Comparison of ENCODE assay signal across 26 mouse cellular contexts in the genomic region with DNA sequence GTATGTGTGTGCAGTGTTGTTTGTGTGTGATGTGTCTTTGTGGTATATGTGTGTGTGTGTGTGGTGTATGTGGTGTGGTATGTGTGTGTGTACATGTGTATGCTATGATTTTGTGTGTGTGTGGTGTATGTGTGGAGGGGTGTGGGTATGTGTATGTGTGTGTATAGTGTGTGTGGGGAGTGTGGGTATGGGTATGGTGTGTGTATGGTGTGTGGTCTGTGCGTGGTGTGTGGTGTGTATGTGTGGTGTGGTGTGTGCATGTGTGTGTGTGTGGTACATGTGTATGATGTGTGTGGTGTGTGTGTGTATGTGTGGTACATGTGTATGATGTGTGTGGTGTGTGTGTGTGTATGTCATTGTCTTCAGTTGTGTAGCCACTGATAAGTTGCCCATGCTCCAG.
DNase-seq lines count a peak whose midpoint lies in the region; ATAC-seq lines count a peak whose summit lies in the region.
"Had no signal": no experiment of that assay in that cellular context is flagged by ENCODE, and none has a peak within 500 bp of the region (broad histone marks: within the 10 kb centered on the region; RNA-seq: fewer than 3 reads in every experiment).

No protein-coding gene starts in this region.

- WGBS in forebrain, embryonic 12.5 days = 100% methylated on average over 1 of the region's 1 CpGs
- 80% methylated on average over 1 of the region's 1 CpGs for WGBS in forebrain, embryonic 15.5 days
- WGBS in lung, embryonic 15.5 days = 90% methylated on average over 1 of the region's 1 CpGs
- 94% methylated on average over 1 of the region's 1 CpGs for WGBS in embryonic facial prominence, embryonic 12.5 days
- WGBS in midbrain, embryonic 15.5 days = 95% methylated on average over 1 of the region's 1 CpGs

- no peak for DNase-seq in lung, postnatal 10 days
- no peak for DNase-seq in layer of hippocampus, postnatal 14 days (ENCODE audit: low spot score in 2 of 2)
- DNase-seq: adrenal gland, postnatal 36 days; cerebellum, adult 11 months; cerebellum, postnatal 14 days; forebrain, postnatal 0 days; gastrocnemius, postnatal 25 days; heart, adult 2 months; heart, postnatal 36 days; kidney, adult 11 months; kidney, postnatal 10 days; layer of hippocampus, postnatal 36 days; retina, postnatal 1 day; right cerebral cortex, postnatal 25 days; spleen, adult 18-20 months; thymus, postnatal 14 days had no signal

- H3K9ac ChIP-seq in forebrain, embryonic 12.5 days = no peak overlapping the region
- H3K9ac ChIP-seq in forebrain, embryonic 15.5 days (replicated peaks) = no peak overlapping the region
- H3K9ac ChIP-seq in lung, embryonic 15.5 days = no peak overlapping the region
- no peak overlapping the region for H3K9ac ChIP-seq in embryonic facial prominence, embryonic 12.5 days
- no peak overlapping the region for H3K9ac ChIP-seq in midbrain, embryonic 15.5 days
- H3K9ac ChIP-seq: embryonic facial prominence, embryonic 15.5 days; forebrain, postnatal 0 days; heart, embryonic 13.5 days; hindbrain, embryonic 13.5 days had no signal

- H3K36me3 ChIP-seq in forebrain, embryonic 12.5 days (replicated peaks) = no peaks in the 10 kb centered on the region
- H3K36me3 ChIP-seq in forebrain, embryonic 15.5 days = no peaks in the 10 kb centered on the region
- H3K36me3 ChIP-seq in lung, embryonic 15.5 days = no peaks in the 10 kb centered on the region
- H3K36me3 ChIP-seq in embryonic facial prominence, embryonic 12.5 days = no peaks in the 10 kb centered on the region
- no peaks in the 10 kb centered on the region for H3K36me3 ChIP-seq in midbrain, embryonic 15.5 days (replicated peaks)
- H3K36me3 ChIP-seq: embryonic facial prominence, embryonic 15.5 days; heart, embryonic 13.5 days; hindbrain, embryonic 13.5 days had no signal

- H3K4me2 ChIP-seq in forebrain, embryonic 12.5 days = no peak overlapping the region
- H3K4me2 ChIP-seq in forebrain, embryonic 15.5 days (replicated peaks) = no peak overlapping the region
- no peak overlapping the region for H3K4me2 ChIP-seq in lung, embryonic 15.5 days
- no peak overlapping the region for H3K4me2 ChIP-seq in embryonic facial prominence, embryonic 12.5 days (replicated peaks)
- no peak overlapping the region for H3K4me2 ChIP-seq in midbrain, embryonic 15.5 days
- H3K4me2 ChIP-seq: embryonic facial prominence, embryonic 15.5 days; heart, embryonic 13.5 days; hindbrain, embryonic 13.5 days had no signal

- no peak overlapping the region for H3K27ac ChIP-seq in forebrain, embryonic 12.5 days
- H3K27ac ChIP-seq in forebrain, embryonic 15.5 days (replicated peaks) = no peak overlapping the region
- no peak overlapping the region for H3K27ac ChIP-seq in lung, embryonic 15.5 days
- no peak overlapping the region for H3K27ac ChIP-seq in embryonic facial prominence, embryonic 12.5 days
- no peak overlapping the region for H3K27ac ChIP-seq in midbrain, embryonic 15.5 days
- H3K27ac ChIP-seq: embryonic facial prominence, embryonic 15.5 days; heart, adult 2 months; heart, embryonic 13.5 days; hindbrain, embryonic 13.5 days had no signal

- no peaks in the 10 kb centered on the region for H3K27me3 ChIP-seq in forebrain, embryonic 12.5 days
- no peaks in the 10 kb centered on the region for H3K27me3 ChIP-seq in forebrain, embryonic 15.5 days
- no peaks in the 10 kb centered on the region for H3K27me3 ChIP-seq in lung, embryonic 15.5 days
- peaks cover 4% of the 10 kb centered on the region; the same call in 1 of the 2 replicates for H3K27me3 ChIP-seq in embryonic facial prominence, embryonic 12.5 days
- no peaks in the 10 kb centered on the region for H3K27me3 ChIP-seq in midbrain, embryonic 15.5 days (replicated peaks)
- H3K27me3 ChIP-seq: embryonic facial prominence, embryonic 15.5 days; heart, embryonic 13.5 days; hindbrain, embryonic 13.5 days had no signal

- H3K4me1 ChIP-seq in forebrain, embryonic 12.5 days = no peaks in the 10 kb centered on the region
- H3K4me1 ChIP-seq in forebrain, embryonic 15.5 days = no peaks in the 10 kb centered on the region
- no peaks in the 10 kb centered on the region for H3K4me1 ChIP-seq in lung, embryonic 15.5 days
- H3K4me1 ChIP-seq in embryonic facial prominence, embryonic 12.5 days = no peaks in the 10 kb centered on the region
- H3K4me1 ChIP-seq in midbrain, embryonic 15.5 days = no peaks in the 10 kb centered on the region
- H3K4me1 ChIP-seq: embryonic facial prominence, embryonic 15.5 days; heart, embryonic 13.5 days; hindbrain, embryonic 13.5 days had no signal

- H3K4me3 ChIP-seq in forebrain, embryonic 12.5 days (replicated peaks) = no peak overlapping the region
- no peak overlapping the region for H3K4me3 ChIP-seq in forebrain, embryonic 15.5 days
- no peak overlapping the region for H3K4me3 ChIP-seq in lung, embryonic 15.5 days
- H3K4me3 ChIP-seq in embryonic facial prominence, embryonic 12.5 days = no peak overlapping the region
- H3K4me3 ChIP-seq in midbrain, embryonic 15.5 days = no peak overlapping the region
- H3K4me3 ChIP-seq: embryonic facial prominence, embryonic 15.5 days; heart, adult 2 months; heart, embryonic 13.5 days; hindbrain, embryonic 13.5 days had no signal

- peak; percentile 20; the same call in 1 of the 2 replicates for ATAC-seq in forebrain, embryonic 12.5 days (ENCODE audit: low FRiP score)
- no peak for ATAC-seq in forebrain, embryonic 15.5 days (replicated peaks)
- peak; percentile 46; the same call in 1 of the 2 replicates for ATAC-seq in lung, embryonic 15.5 days (ENCODE audit: borderline replicate concordance, extremely low read depth, low FRiP score, low TSS enrichment)
- ATAC-seq in embryonic facial prominence, embryonic 12.5 days (ENCODE audit: insufficient number of reproducible peaks, insufficient read depth, low FRiP score, low TSS enrichment) = 0 out of 2 replicates have a peak, but pooled peaks have one; percentile 36
- ATAC-seq in midbrain, embryonic 15.5 days (replicated peaks) = 0 out of 2 replicates have a peak, but pooled peaks have one; percentile 20
- ATAC-seq: CD4-positive, CD25-positive, alpha-beta regulatory T cell, adult 4 months; forebrain, postnatal 0 days; lung, postnatal 0 days had no signal

- no peaks in the 10 kb centered on the region for H3K9me3 ChIP-seq in forebrain, embryonic 12.5 days
- H3K9me3 ChIP-seq in forebrain, embryonic 15.5 days = no peaks in the 10 kb centered on the region
- H3K9me3 ChIP-seq in lung, embryonic 15.5 days = no peaks in the 10 kb centered on the region
- H3K9me3 ChIP-seq in embryonic facial prominence, embryonic 12.5 days = no peaks in the 10 kb centered on the region
- H3K9me3 ChIP-seq in midbrain, embryonic 15.5 days = no peaks in the 10 kb centered on the region
- H3K9me3 ChIP-seq: embryonic facial prominence, embryonic 15.5 days; heart, embryonic 13.5 days; hindbrain, embryonic 13.5 days had no signal
